Mouse (Mus musculus): ENCODE data around the gene Tead1. TPM values are rescaled to one million over a fixed set of nuclear protein-coding genes. Genes with fewer than 3 reads are reported as not detected.

Tead1 gene
- polyA plus RNA-seq, 1 experiment from 2014 or later: 32.3 TPM

GRCm38 (mm10) chr7:112823621-112824020 lies 144.5 kb downstream of the Tead1 start:
- Histone ChIP-seq H3K27ac (peak overlapping the region; percentile 60), H3K27me3 (no peaks in the 10 kb centered on the region), H3K9me3 (replicated peaks) (no peaks in the 10 kb centered on the region), H3K4me3 (no peak overlapping the region), H3K4me2 (peak overlapping the region; percentile 32), H3K9ac (no peak overlapping the region), H3K36me3 (no peaks in the 10 kb centered on the region), H3K4me1 (replicated peaks) (peaks cover 90% of the 10 kb centered on the region)
- 6% methylated on average over 5 of the region's 5 CpGs for WGBS
- peak; percentile 76 for ATAC-seq (replicated peaks; ENCODE audit: insufficient number of reproducible peaks, insufficient read depth, low FRiP score, low read depth)

DNA sequence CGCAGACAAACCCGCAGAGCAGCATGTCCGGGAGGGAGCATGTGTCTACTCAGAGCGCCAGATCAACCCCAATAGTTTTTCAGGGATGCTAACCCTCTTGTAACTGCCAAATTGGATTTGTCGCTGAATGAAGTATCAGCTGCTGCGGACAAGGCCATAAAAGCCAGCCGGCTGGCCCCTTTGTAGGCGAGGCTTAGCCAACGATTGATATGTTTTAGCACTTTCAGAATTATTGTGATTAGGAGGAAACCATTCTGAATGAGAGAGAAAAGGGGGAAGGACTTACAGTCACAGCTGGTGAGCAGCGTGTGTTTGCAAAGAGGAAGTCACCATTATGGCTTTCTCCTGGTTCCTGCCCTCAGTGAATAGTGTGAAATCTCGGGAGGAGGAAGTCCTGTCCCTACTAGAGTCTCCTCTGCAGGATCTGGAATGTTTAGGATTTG lies 146.2 kb downstream of the Tead1 start:
- peaks cover 79% of the 10 kb centered on the region for H3K4me1 ChIP-seq (replicated peaks)
- no peak for ATAC-seq (replicated peaks; ENCODE audit: insufficient number of reproducible peaks, insufficient read depth, low FRiP score, low read depth)
- no peaks in the 10 kb centered on the region for H3K27me3 ChIP-seq
- H3K4me3 ChIP-seq: no peak overlapping the region
- H3K9me3 ChIP-seq (replicated peaks): no peaks in the 10 kb centered on the region
- H3K4me2 ChIP-seq: peak overlapping the region; percentile 48
- no peak overlapping the region for H3K9ac ChIP-seq
- no peaks in the 10 kb centered on the region for H3K36me3 ChIP-seq
- 14% methylated on average over 11 of the region's 11 CpGs for WGBS
- H3K27ac ChIP-seq: peak overlapping the region; percentile 93

- Histone ChIP-seq H3K9ac (no peak overlapping the region; the same call in 1 of the 2 replicates), H3K27ac (peak overlapping the region; percentile 93), H3K36me3 (no peaks in the 10 kb centered on the region), H3K4me3 (no peak overlapping the region; the same call in 1 of the 2 replicates), H3K4me1 (replicated peaks) (peaks cover 72% of the 10 kb centered on the region), H3K4me2 (peak overlapping the region; percentile 48), H3K27me3 (no peaks in the 10 kb centered on the region), H3K9me3 (replicated peaks) (no peaks in the 10 kb centered on the region)
- 13% methylated on average over 17 of the region's 17 CpGs for WGBS
- peak; percentile 70 for ATAC-seq (replicated peaks; ENCODE audit: insufficient number of reproducible peaks, insufficient read depth, low FRiP score, low read depth)
Observed at GRCm38 (mm10) chr7:112826114-112826911, 147.2 kb downstream of the Tead1 start.

GRCm38 (mm10) chr7:112828016-112828695 lies 149.0 kb downstream of the Tead1 start:
- H3K27ac ChIP-seq: peak overlapping the region; percentile 93; the same call in 1 of the 2 replicates
- 48% methylated on average over 10 of the region's 10 CpGs for WGBS

DNA sequence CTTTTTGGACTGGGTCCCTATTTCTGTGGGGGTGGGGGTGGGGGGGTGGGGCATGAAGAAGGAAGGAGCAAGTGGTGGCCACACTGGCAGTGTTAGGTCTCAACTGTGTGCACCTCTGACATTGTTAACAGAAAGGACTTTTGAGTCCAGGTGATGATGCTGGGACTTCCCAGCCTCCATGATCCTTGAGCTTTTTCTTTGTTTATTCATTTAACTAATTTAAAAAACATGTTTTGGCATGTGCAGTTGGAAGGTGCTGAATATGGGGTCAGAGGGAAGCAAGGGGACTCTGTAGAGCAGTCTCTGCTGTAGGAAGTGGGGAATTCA lies 149.5 kb downstream of the Tead1 start:
- Histone ChIP-seq H3K9ac (no peak overlapping the region), H3K4me2 (no peak overlapping the region), H3K36me3 (no peaks in the 10 kb centered on the region), H3K4me1 (replicated peaks) (peaks cover 59% of the 10 kb centered on the region), H3K27ac (no peak overlapping the region), H3K9me3 (replicated peaks) (no peaks in the 10 kb centered on the region), H3K4me3 (no peak overlapping the region), H3K27me3 (no peaks in the 10 kb centered on the region)
- ATAC-seq (replicated peaks; ENCODE audit: insufficient number of reproducible peaks, insufficient read depth, low FRiP score, low read depth): no peak

More at GRCm38 (mm10) chr7:112828016-112828695, 149.0 kb downstream of the Tead1 start:
- no peaks in the 10 kb centered on the region for H3K9me3 ChIP-seq (replicated peaks)
- H3K4me2 ChIP-seq: no peak overlapping the region
- no peaks in the 10 kb centered on the region for H3K36me3 ChIP-seq
- no peaks in the 10 kb centered on the region for H3K27me3 ChIP-seq
- no peak overlapping the region for H3K4me3 ChIP-seq
- no peak overlapping the region for H3K9ac ChIP-seq
- ATAC-seq (replicated peaks; ENCODE audit: insufficient number of reproducible peaks, insufficient read depth, low FRiP score, low read depth): no peak
- peaks cover 60% of the 10 kb centered on the region for H3K4me1 ChIP-seq (replicated peaks)

DNA sequence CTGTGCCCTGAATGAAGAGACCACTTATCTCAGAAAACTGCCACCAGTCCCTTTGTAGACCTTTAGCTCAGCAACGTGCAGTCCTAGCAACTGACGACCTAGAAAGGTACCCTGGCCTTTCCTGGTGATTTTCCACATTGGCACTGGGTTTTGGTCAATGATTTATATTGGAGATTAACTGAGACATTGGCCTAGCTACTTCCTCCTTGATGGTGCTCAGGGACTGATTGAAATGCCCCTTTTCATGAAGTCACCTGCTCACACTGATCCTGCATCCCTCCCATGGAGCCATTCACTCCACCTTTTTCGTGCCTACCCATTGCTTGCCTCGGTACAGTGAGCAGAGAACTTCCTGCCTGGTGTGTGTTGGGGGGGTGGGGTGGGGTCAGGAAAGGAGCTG lies 151.8 kb downstream of the Tead1 start:
- H3K27me3 ChIP-seq: no peaks in the 10 kb centered on the region
- no peak overlapping the region for H3K27ac ChIP-seq
- whole genome bisulfite sequencing: 54% methylated on average over 4 of the region's 4 CpGs
- H3K4me1 ChIP-seq (replicated peaks): peaks cover 37% of the 10 kb centered on the region
- H3K9ac ChIP-seq: no peak overlapping the region
- no peak for ATAC-seq (replicated peaks; ENCODE audit: insufficient number of reproducible peaks, insufficient read depth, low FRiP score, low read depth)
- no peak overlapping the region for H3K4me3 ChIP-seq
- H3K9me3 ChIP-seq (replicated peaks): no peaks in the 10 kb centered on the region
- no peaks in the 10 kb centered on the region for H3K36me3 ChIP-seq
- H3K4me2 ChIP-seq: no peak overlapping the region

GRCm38 (mm10) chr7:112831446-112831845 lies 152.3 kb downstream of the Tead1 start:
- 72% methylated on average over 4 of the region's 4 CpGs for WGBS
- H3K36me3 ChIP-seq: no peaks in the 10 kb centered on the region
- H3K9me3 ChIP-seq (replicated peaks): no peaks in the 10 kb centered on the region
- no peaks in the 10 kb centered on the region for H3K27me3 ChIP-seq
- no peak for ATAC-seq (replicated peaks; ENCODE audit: insufficient number of reproducible peaks, insufficient read depth, low FRiP score, low read depth)
- H3K4me1 ChIP-seq (replicated peaks): peaks cover 32% of the 10 kb centered on the region
- H3K4me3 ChIP-seq: no peak overlapping the region
- H3K27ac ChIP-seq: no peak overlapping the region
- no peak overlapping the region for H3K4me2 ChIP-seq
- H3K9ac ChIP-seq: no peak overlapping the region

DNA sequence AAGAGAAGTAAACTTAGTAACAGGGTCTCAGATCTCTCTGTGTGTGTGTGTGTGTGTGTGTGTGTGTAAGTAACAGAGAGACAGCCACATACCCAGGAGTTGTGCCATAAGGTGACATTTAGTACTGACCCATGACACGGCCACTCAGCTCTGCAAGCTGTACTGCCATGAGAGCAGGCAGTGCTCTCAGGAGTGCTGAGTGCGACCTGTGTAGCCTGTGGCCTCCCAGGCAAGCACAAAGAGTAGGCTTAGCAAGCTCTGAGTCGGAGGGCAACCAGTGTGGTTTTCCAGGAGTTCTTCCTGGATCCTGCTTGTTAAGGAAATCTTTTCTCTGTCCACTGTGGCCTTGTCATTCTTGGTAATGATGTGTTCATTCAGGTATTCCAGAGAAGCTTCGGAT lies 154.0 kb downstream of the Tead1 start:
- 55% methylated on average over 4 of the region's 4 CpGs for WGBS
- H3K27ac ChIP-seq: peak overlapping the region; percentile 32
- no peak overlapping the region for H3K4me3 ChIP-seq
- ATAC-seq (replicated peaks; ENCODE audit: insufficient number of reproducible peaks, insufficient read depth, low FRiP score, low read depth): no peak
- H3K27me3 ChIP-seq: no peaks in the 10 kb centered on the region
- peaks cover 16% of the 10 kb centered on the region for H3K4me1 ChIP-seq (replicated peaks)
- no peaks in the 10 kb centered on the region for H3K36me3 ChIP-seq
- H3K4me2 ChIP-seq: no peak overlapping the region
- H3K9ac ChIP-seq: no peak overlapping the region
- H3K9me3 ChIP-seq (replicated peaks): no peaks in the 10 kb centered on the region

DNA sequence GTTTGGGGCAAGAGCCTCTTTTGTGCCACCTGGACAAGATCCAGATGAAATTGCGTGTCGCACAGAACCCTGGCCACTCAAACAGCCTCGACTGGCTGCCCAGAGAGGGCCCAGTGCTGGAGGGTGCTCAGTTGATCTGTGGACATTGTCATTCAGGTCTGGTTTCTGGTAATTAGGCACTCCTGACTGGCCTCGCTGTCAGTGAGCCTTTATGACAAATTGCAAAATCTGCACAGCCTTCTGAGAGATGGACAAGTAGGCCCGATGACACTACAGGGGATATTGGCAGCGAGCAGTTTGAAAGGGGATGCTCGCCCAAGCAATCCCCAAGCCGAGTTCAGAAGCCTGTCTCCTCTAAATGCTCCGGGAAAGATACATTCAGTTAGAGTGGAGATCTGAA lies 157.0 kb downstream of the Tead1 start:
- Histone ChIP-seq H3K4me3 (no peak overlapping the region), H3K27me3 (no peaks in the 10 kb centered on the region), H3K9me3 (replicated peaks) (no peaks in the 10 kb centered on the region), H3K36me3 (no peaks in the 10 kb centered on the region), H3K4me1 (replicated peaks) (peaks cover 14% of the 10 kb centered on the region; the same call in 1 of the 2 replicates), H3K4me2 (no peak overlapping the region), H3K27ac (no peak overlapping the region), H3K9ac (no peak overlapping the region)
- WGBS: 83% methylated on average over 9 of the region's 9 CpGs
- ATAC-seq (replicated peaks; ENCODE audit: insufficient number of reproducible peaks, insufficient read depth, low FRiP score, low read depth): no peak

DNA sequence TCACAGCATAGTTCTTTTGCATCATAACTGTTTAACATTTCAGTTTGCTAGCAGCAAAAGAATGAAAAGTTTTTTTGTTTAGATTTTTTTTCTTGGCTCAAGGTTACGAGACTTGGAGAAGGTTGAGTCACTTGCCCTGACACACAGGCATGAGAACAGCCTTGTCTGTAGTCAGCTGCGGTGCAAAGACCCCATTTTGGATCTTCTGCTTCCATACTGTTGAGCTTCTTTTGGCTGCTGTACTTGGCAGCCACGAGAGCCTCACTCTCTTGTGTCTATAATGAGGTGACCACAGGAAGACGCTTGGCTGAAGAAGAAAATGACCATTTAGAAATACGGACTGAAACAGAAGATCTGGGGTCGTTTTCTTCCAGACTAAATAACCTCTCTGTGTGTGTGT lies 159.0 kb downstream of the Tead1 start:
- no peak for ATAC-seq (replicated peaks; ENCODE audit: insufficient number of reproducible peaks, insufficient read depth, low FRiP score, low read depth)
- Histone ChIP-seq H3K36me3 (no peaks in the 10 kb centered on the region), H3K27me3 (no peaks in the 10 kb centered on the region), H3K9ac (no peak overlapping the region), H3K4me2 (no peak overlapping the region), H3K4me3 (no peak overlapping the region), H3K4me1 (replicated peaks) (peaks cover 14% of the 10 kb centered on the region), H3K27ac (no peak overlapping the region), H3K9me3 (replicated peaks) (no peaks in the 10 kb centered on the region)
- 85% methylated on average over 6 of the region's 6 CpGs for WGBS

- no peak overlapping the region for H3K27ac ChIP-seq
Observed at GRCm38 (mm10) chr7:112840351-112840750, 161.2 kb downstream of the Tead1 start.

More at GRCm38 (mm10) chr7:112840351-112840750, 161.2 kb downstream of the Tead1 start:
- Histone ChIP-seq H3K4me3 (no peak overlapping the region), H3K36me3 (no peaks in the 10 kb centered on the region), H3K9ac (no peak overlapping the region), H3K4me2 (no peak overlapping the region), H3K27me3 (no peaks in the 10 kb centered on the region), H3K9me3 (replicated peaks) (no peaks in the 10 kb centered on the region), H3K4me1 (replicated peaks) (peaks cover 13% of the 10 kb centered on the region)
- WGBS: 57% methylated on average over 7 of the region's 7 CpGs
- no peak for ATAC-seq (replicated peaks; ENCODE audit: insufficient number of reproducible peaks, insufficient read depth, low FRiP score, low read depth)
